8 mouse cellular contexts compared by ENCODE assay signal in genomic region chr2:73892464-73893296, GRCm38 (mm10). TPM values are rescaled to one million over a fixed set of nuclear protein-coding genes. Genes with fewer than 3 reads are reported as not detected.
A peak's percentile ranks its signal among the peaks of the same experiment; 100 is the strongest.
DNase-seq lines count a peak whose midpoint lies in the region; ATAC-seq lines count a peak whose summit lies in the region.

Gene Atf2 (minus strand): TSS chr2:73892639.

- peak within 1 kb of the TSS; percentile 94 for H3K4me3 ChIP-seq in hindbrain, embryonic 11.5 days (ENCODE audit: low read depth, low read length)

- H3K36me3 ChIP-seq in hindbrain, embryonic 11.5 days (ENCODE audit: control insufficient read depth, insufficient read depth, low read length) = no peaks in the 10 kb centered on the region

- H3K4me2 ChIP-seq in hindbrain, embryonic 11.5 days (replicated peaks; ENCODE audit: low read depth, low read length) = peak within 1 kb of the TSS; percentile 48

- H3K27me3 ChIP-seq in hindbrain, embryonic 11.5 days (ENCODE audit: control insufficient read depth, insufficient read depth, low read length) = no peaks in the 10 kb centered on the region

- H3K4me1 ChIP-seq in hindbrain, embryonic 11.5 days (replicated peaks; ENCODE audit: control insufficient read depth, insufficient read depth, low read length) = no peaks in the 10 kb centered on the region

- peak within 1 kb of the TSS; percentile 91 for H3K27ac ChIP-seq in hindbrain, embryonic 11.5 days (ENCODE audit: low read depth, low read length)

- peak; percentile 96 for ATAC-seq in hindbrain, embryonic 11.5 days (ENCODE audit: low FRiP score)

- under 1% methylated on average over 62 of the region's 63 CpGs for WGBS in hindbrain, embryonic 11.5 days

- DNase-seq in Muller cell, postnatal 12 days (ENCODE audit: inconsistent ontology term) = peak; percentile 99
- DNase-seq in cerebellum, adult 9-11 months = peak; percentile 100
- peak; percentile 99 for DNase-seq in frontal cortex, adult 2 months (ENCODE audit: extremely low spot score in 1 of 2, low spot score in 1 of 2)
- peak; percentile 99 for DNase-seq in hindbrain, embryonic 11.5 days (ENCODE audit: low spot score)
- DNase-seq in layer of hippocampus, postnatal 10 days (ENCODE audit: low spot score in 2 of 2) = peak; percentile 99
- DNase-seq in lung, postnatal 10 days = peak; percentile 99
- DNase-seq in ovary, postnatal 36 days (ENCODE audit: low spot score) = peak; percentile 98
- DNase-seq in thymus, postnatal 25 days = peak; percentile 99

- peak within 1 kb of the TSS; percentile 89 for H3K9ac ChIP-seq in hindbrain, embryonic 11.5 days (ENCODE audit: low read depth, low read length)

- no peaks in the 10 kb centered on the region for H3K9me3 ChIP-seq in hindbrain, embryonic 11.5 days (ENCODE audit: control insufficient read depth, low read length)

RNA-seq across cellular contexts. Expression of gene Atf2, which starts in this region (rescaled TPM):
- 54.5 and 56.0 TPM in 2 replicates for polyA plus RNA-seq in frontal cortex, adult 2 months (2012; rRNA removed)
- 96.6 and 105 TPM in 2 replicates for polyA plus RNA-seq in hindbrain, embryonic 11.5 days (2014; fragmentation: Nextera tagmentation; extraction: Ambion mirVana)
- total RNA-seq in layer of hippocampus, postnatal 10 days (2021) = 100 to 1,000 TPM; 125 to 146 TPM

Comparison
In these comparisons a context has a peak if more than half of its experiments do, and no peak if none do; other contexts are left out.
1. Peak in every context shown above with its lines: DNase-seq, ATAC-seq, H3K4me3 ChIP-seq and H3K27ac ChIP-seq.